Comparison of ENCODE assay signal across 33 mouse cellular contexts in the genomic region with DNA sequence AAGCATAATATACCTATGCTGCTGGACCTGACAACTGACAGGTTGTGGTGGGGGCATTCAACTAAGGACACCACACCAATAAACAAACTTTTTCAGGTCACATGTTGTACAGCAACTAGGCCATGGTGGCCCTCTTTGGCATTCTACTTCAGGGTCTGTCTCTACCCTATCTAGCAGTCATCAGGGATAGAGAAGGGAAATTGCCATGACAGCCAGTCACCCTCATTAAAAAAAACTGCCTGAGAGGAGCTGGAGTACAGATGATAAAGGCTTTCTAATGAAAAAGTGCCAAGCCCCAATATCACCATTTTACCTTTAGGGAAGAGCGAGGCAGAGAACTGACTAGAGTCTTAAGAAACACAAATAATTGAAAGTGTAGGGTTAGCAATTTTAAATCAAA.
"Had no signal": no experiment of that assay in that cellular context is flagged by ENCODE, and none has a peak within 500 bp of the region (broad histone marks: within the 10 kb centered on the region; RNA-seq: fewer than 3 reads in every experiment).

No protein-coding gene starts in this region.

- H3K4me1 ChIP-seq: limb, embryonic 10.5 days; limb, embryonic 12.5 days; limb, embryonic 13.5 days; liver, embryonic 12.5 days; liver, embryonic 13.5 days; liver, embryonic 15.5 days; lung, embryonic 15.5 days had no signal

- H3K9me3 ChIP-seq: limb, embryonic 10.5 days; limb, embryonic 12.5 days; limb, embryonic 13.5 days; limb, embryonic 15.5 days; liver, embryonic 12.5 days; liver, embryonic 13.5 days; liver, embryonic 15.5 days; lung, embryonic 15.5 days; midbrain, embryonic 12.5 days; midbrain, embryonic 13.5 days; midbrain, embryonic 15.5 days; neural tube, embryonic 12.5 days; neural tube, embryonic 13.5 days had no signal

- H3K4me2 ChIP-seq: limb, embryonic 12.5 days; limb, embryonic 13.5 days; limb, embryonic 15.5 days; liver, embryonic 11.5 days; liver, embryonic 12.5 days; liver, embryonic 13.5 days; liver, embryonic 15.5 days; lung, embryonic 14.5 days; lung, embryonic 15.5 days; midbrain, embryonic 11.5 days; midbrain, embryonic 12.5 days; midbrain, embryonic 13.5 days; midbrain, embryonic 15.5 days; neural tube, embryonic 12.5 days; neural tube, embryonic 13.5 days had no signal

- H3K27ac ChIP-seq: left cerebral cortex, adult 2 months; limb, embryonic 10.5 days; limb, embryonic 12.5 days; limb, embryonic 13.5 days; limb, embryonic 15.5 days; liver, embryonic 12.5 days; liver, embryonic 13.5 days; liver, embryonic 14.5 days; liver, embryonic 15.5 days; lung, embryonic 15.5 days; macrophage; midbrain, embryonic 12.5 days; midbrain, embryonic 13.5 days; midbrain, embryonic 15.5 days; neural tube, embryonic 12.5 days; neural tube, embryonic 13.5 days had no signal

- H3K4me3 ChIP-seq: left cerebral cortex, adult 2 months; limb, embryonic 10.5 days; limb, embryonic 12.5 days; limb, embryonic 13.5 days; limb, embryonic 15.5 days; liver, embryonic 12.5 days; liver, embryonic 13.5 days; liver, embryonic 15.5 days; lung, embryonic 15.5 days; megakaryocyte, embryonic 14.5 days; midbrain, embryonic 12.5 days; midbrain, embryonic 13.5 days; midbrain, embryonic 15.5 days; myocyte; neural tube, embryonic 12.5 days; neural tube, embryonic 13.5 days had no signal

- H3K9ac ChIP-seq: limb, embryonic 12.5 days; limb, embryonic 13.5 days; limb, embryonic 15.5 days; liver, embryonic 12.5 days; liver, embryonic 13.5 days; liver, embryonic 14.5 days; liver, embryonic 15.5 days; liver, postnatal 0 days; lung, embryonic 14.5 days; lung, embryonic 15.5 days; midbrain, embryonic 12.5 days; midbrain, embryonic 13.5 days; midbrain, embryonic 15.5 days; neural tube, embryonic 12.5 days; neural tube, embryonic 13.5 days had no signal

- DNase-seq: left cerebral cortex, postnatal 4 days; liver; liver, embryonic 13.5 days; liver, postnatal 0 days; lung, adult 18-20 months; lung, adult 2 months; lung, embryonic 14.5 days; lung, postnatal 10 days; lung, postnatal 14 days; lung, postnatal 36 days; lung, postnatal 4 days; midbrain, embryonic 14.5 days had no signal

- H3K27me3 ChIP-seq: limb, embryonic 12.5 days; limb, embryonic 13.5 days; limb, embryonic 15.5 days; liver, embryonic 12.5 days; liver, embryonic 13.5 days; liver, embryonic 15.5 days; lung, embryonic 15.5 days; megakaryocyte, embryonic 14.5 days; midbrain, embryonic 12.5 days; midbrain, embryonic 13.5 days; midbrain, embryonic 15.5 days; neural tube, embryonic 12.5 days; neural tube, embryonic 13.5 days had no signal

- ATAC-seq: liver, embryonic 12.5 days; liver, postnatal 0 days; lung, postnatal 0 days; midbrain, embryonic 13.5 days; midbrain, embryonic 15.5 days; midbrain, embryonic 16.5 days had no signal

- H3K36me3 ChIP-seq: lung, embryonic 15.5 days; midbrain, embryonic 12.5 days; midbrain, embryonic 13.5 days; midbrain, embryonic 15.5 days; neural tube, embryonic 12.5 days; neural tube, embryonic 13.5 days had no signal
